Mouse (Mus musculus) kidney, embryonic 15.5 days (tissue): ENCODE measurements around the gene Rabgap1. TPM values are rescaled to one million over a fixed set of nuclear protein-coding genes. Genes with fewer than 3 reads are reported as not detected.

Experiments used
- ATAC-seq: fragments of 200-750 bp; cut with Nextera tagmentation; replicated peaks from 2 replicates; pipeline ENCODE4 v1.8.0; 2017; ENCODE audit warnings: moderate TSS enrichment; ENCODE audit not compliant: low FRiP score
- H3K27ac ChIP-seq: fragments of 300-500 bp; sonication (generic); 2 replicates; pipeline ENCODE4 v1.5.1; 2015; ENCODE audit warnings: mild to moderate bottlenecking, inconsistent platforms
- H3K27me3 ChIP-seq: fragments of 300-500 bp; sonication (generic); 2 replicates; pipeline ENCODE4 v1.6.1; 2015; ENCODE audit warnings: inconsistent platforms
- H3K36me3 ChIP-seq: fragments of 300-500 bp; sonication (generic); 2 replicates; pipeline ENCODE4 v1.6.1; 2015; ENCODE audit warnings: inconsistent platforms
- H3K4me1 ChIP-seq: fragments of 300-500 bp; sonication (generic); 2 replicates; pipeline ENCODE4 v1.6.1; 2015; ENCODE audit warnings: inconsistent platforms
- H3K4me2 ChIP-seq: fragments of 300-500 bp; sonication (generic); 2 replicates; pipeline ENCODE4 v1.6.1; 2015; ENCODE audit warnings: moderate library complexity, mild to moderate bottlenecking, inconsistent platforms
- H3K4me3 ChIP-seq: fragments of 300-500 bp; sonication (generic); replicated peaks from 2 replicates; pipeline ENCODE4 v1.5.1; 2015; ENCODE audit warnings: mild to moderate bottlenecking, inconsistent platforms
- H3K9ac ChIP-seq: fragments of 300-500 bp; sonication (generic); 2 replicates; pipeline ENCODE4 v1.6.1; 2015; ENCODE audit warnings: mild to moderate bottlenecking, inconsistent platforms
- H3K9me3 ChIP-seq: fragments of 300-500 bp; sonication (generic); replicated peaks from 2 replicates; pipeline ENCODE4 v1.6.1; 2016; ENCODE audit warnings: inconsistent platforms
- WGBS: fragments of 180-500 bp; shearing (Covaris S2); methylation state at CpG from one replicate; pipeline ENCODE4 v1.1.7; 2015; ENCODE audit warnings: mixed read lengths; 5-methylcytosine and 5-hydroxymethylcytosine counted together
- polyA plus RNA-seq: library from polyadenylated mRNA; unstranded; fragments of >200 nt; fragmentation: Nextera tagmentation; extraction: Ambion mirVana; gene quantifications from 2 replicates; pipeline ENCODE4 v1.2.1, GENCODE M21; 2015

Rabgap1 gene
- polyA plus RNA-seq, 1 experiment from 2014 or later = 41.5 TPM

DNA sequence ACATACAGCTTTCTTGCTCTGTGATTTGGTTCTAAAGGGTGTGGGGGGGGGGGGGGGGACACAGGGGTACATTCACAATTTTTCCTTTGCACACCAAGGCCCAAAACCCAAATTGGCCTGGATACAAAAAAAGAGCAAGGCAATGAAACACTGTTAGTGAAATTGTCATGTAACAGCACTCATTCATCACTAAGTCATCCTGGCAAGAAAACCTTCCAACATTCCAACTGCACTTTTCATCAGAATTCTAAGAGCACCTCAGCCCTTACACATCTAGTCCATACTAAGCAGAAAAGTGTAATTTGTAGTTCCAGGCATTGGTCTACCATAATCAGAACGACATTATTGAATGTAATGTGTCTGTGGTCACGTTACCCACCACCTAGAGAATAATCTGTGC, 129.1 kb downstream of the Rabgap1 start:
- ATAC-seq = no peak
- Histone ChIP-seq H3K27ac (no peak overlapping the region), H3K9me3 (no peaks in the 10 kb centered on the region), H3K4me1 (no peaks in the 10 kb centered on the region), H3K27me3 (no peaks in the 10 kb centered on the region), H3K4me2 (no peak overlapping the region), H3K36me3 (peaks cover 28% of the 10 kb centered on the region), H3K9ac (no peak overlapping the region), H3K4me3 (no peak overlapping the region)
- WGBS = 91% methylated on average over 2 of the region's 2 CpGs

DNA sequence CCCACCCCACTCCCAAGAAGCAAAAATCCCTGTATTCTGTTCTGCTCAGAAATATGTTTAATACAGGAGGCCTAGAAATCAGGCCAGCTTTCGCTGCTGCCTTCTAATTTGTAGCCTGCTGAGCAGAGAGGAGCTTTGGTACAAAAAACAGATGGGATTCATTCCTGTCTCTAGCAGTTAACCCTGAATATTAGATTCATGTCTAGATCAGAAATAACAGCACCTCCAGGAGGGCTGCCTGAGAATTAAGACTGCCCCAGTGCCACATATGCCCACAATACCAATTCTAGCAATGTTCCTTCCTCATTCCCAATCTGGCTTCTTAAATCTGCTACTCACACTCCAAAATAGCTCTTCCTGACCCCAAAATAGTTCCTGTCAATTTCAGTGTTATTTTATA, 133.6 kb downstream of the Rabgap1 start:
- Histone ChIP-seq H3K27ac (no peak overlapping the region), H3K9me3 (no peaks in the 10 kb centered on the region), H3K4me3 (no peak overlapping the region), H3K9ac (no peak overlapping the region), H3K4me1 (no peaks in the 10 kb centered on the region), H3K4me2 (no peak overlapping the region), H3K27me3 (no peaks in the 10 kb centered on the region), H3K36me3 (peaks cover 3% of the 10 kb centered on the region; the same call in 1 of the 2 replicates)
- WGBS = 92% methylated on average over 1 of the region's 1 CpGs
- no peak for ATAC-seq

DNA sequence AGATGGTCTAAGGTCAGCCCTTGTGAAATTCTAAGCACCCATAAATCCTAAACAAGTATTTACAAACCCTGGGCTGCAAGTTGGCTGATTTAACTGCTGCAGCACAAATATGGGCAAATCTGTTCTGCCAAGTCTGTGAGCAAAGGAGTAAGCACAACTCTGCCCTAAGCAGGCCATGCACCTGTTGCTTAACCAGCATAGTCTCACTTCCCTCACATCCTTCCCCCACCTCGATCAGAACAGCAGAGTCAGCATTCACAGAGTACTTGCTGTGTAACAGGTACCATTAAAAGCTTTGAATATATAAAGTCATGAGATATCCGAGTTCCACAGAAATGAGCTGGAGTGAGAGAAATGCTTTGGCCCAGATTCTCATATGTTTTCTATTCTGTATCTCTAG, 135.1 kb downstream of the Rabgap1 start:
- no peak overlapping the region for H3K27ac ChIP-seq
- H3K9ac ChIP-seq = no peak overlapping the region
- H3K36me3 ChIP-seq = peaks cover 6% of the 10 kb centered on the region
- no peak overlapping the region for H3K4me2 ChIP-seq
- WGBS = 80% methylated on average over 2 of the region's 2 CpGs
- H3K4me3 ChIP-seq = no peak overlapping the region
- H3K9me3 ChIP-seq = no peaks in the 10 kb centered on the region
- H3K4me1 ChIP-seq = no peaks in the 10 kb centered on the region
- H3K27me3 ChIP-seq = no peaks in the 10 kb centered on the region
- no peak for ATAC-seq

DNA sequence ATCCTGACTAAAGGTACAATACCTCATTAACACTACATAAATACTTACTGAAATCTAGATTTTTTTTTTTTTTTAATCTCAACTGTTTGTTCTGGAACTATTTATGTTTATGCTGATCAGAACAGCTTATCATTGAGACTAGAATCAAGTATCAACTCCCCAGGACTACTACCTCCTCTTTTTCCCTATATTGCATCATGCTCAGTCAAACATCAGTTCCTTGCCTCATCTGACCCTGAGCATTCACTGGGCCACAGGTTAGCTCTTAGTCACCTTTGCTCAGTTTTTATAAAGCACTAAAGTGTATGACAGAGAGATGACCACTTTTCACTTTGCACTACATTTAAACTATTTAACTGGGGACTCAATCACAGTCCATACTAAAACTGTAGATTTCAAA, 144.8 kb downstream of the Rabgap1 start:
- H3K4me2 ChIP-seq = no peak overlapping the region
- ATAC-seq = no peak
- H3K27ac ChIP-seq = no peak overlapping the region
- H3K4me1 ChIP-seq = no peaks in the 10 kb centered on the region
- peaks cover 18% of the 10 kb centered on the region for H3K36me3 ChIP-seq
- no peak overlapping the region for H3K4me3 ChIP-seq
- H3K9me3 ChIP-seq = no peaks in the 10 kb centered on the region
- no peaks in the 10 kb centered on the region for H3K27me3 ChIP-seq
- no peak overlapping the region for H3K9ac ChIP-seq

Other genes starting within 250 kb of the Rabgap1 start
- not detected in 2 replicates for gene Olfr366, start 231.7 kb upstream of the Rabgap1 start, polyA plus RNA-seq
- gene Olfr368, start 116.8 kb upstream of the Rabgap1 start, polyA plus RNA-seq = not detected in 2 replicates
- 46.2 and 51.6 TPM in 2 replicates for gene Pdcl, start 83.9 kb upstream of the Rabgap1 start, polyA plus RNA-seq
- gene Rc3h2, start 20.4 kb upstream of the Rabgap1 start, polyA plus RNA-seq = 14.2 and 15.6 TPM in 2 replicates
- 9.1 and 9.3 TPM in 2 replicates for gene Zbtb26, start 144 bp upstream of the Rabgap1 start, polyA plus RNA-seq
- 8.3 and 9.5 TPM in 2 replicates for gene Zbtb6, start 108 bp upstream of the Rabgap1 start, polyA plus RNA-seq
- gene Gpr21, start 73.1 kb downstream of the Rabgap1 start, polyA plus RNA-seq = 1.4 and 1.7 TPM in 2 replicates